Comparison of ENCODE assay signal across 15 mouse cellular contexts in the genomic region with DNA sequence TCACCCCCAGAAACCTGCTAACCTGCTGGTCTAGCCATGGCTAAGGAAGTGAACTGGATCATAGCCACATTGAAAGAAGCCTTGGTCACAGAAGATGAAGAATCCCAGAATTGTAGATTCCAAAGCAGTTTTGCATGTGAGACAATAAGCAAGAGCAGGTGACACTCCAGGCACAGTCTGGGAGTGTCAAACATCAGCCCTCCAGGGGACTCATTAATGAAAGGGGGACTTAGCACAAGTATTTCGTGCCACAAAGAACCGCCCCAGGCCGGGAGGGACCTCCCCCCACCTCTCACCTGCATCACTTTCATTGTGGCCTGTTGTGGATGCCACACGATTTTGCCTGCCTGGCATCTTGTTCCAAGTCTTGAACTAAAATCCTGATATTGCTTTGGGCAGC.
"Had no signal": no experiment of that assay in that cellular context is flagged by ENCODE, and none has a peak within 500 bp of the region (broad histone marks: within the 10 kb centered on the region; RNA-seq: fewer than 3 reads in every experiment).

No protein-coding gene starts in this region.

- H3K9me3 ChIP-seq: lung, embryonic 15.5 days; midbrain, embryonic 13.5 days; midbrain, embryonic 15.5 days; neural tube, embryonic 12.5 days; stomach, embryonic 15.5 days had no signal

- H3K27ac ChIP-seq: lung, embryonic 15.5 days; macrophage; midbrain, embryonic 13.5 days; midbrain, embryonic 15.5 days; neural tube, embryonic 12.5 days; stomach, embryonic 15.5 days; stomach, postnatal 0 days had no signal

- DNase-seq: liver, postnatal 0 days; lung, adult 2 months; lung, postnatal 14 days; lung, postnatal 36 days; right cerebral cortex, postnatal 14 days; thymus, adult 2 months; thymus, postnatal 25 days had no signal

- H3K9ac ChIP-seq: liver, postnatal 0 days; lung, embryonic 15.5 days; midbrain, embryonic 13.5 days; midbrain, embryonic 15.5 days; neural tube, embryonic 12.5 days; stomach, embryonic 15.5 days had no signal

- H3K4me1 ChIP-seq: lung, embryonic 15.5 days; stomach, embryonic 15.5 days had no signal

- H3K4me3 ChIP-seq: lung, embryonic 15.5 days; megakaryocyte, embryonic 14.5 days; midbrain, embryonic 13.5 days; midbrain, embryonic 15.5 days; neural tube, embryonic 12.5 days; stomach, embryonic 15.5 days had no signal

- H3K27me3 ChIP-seq: lung, embryonic 15.5 days; megakaryocyte, embryonic 14.5 days; midbrain, embryonic 13.5 days; midbrain, embryonic 15.5 days; neural tube, embryonic 12.5 days; stomach, embryonic 15.5 days had no signal

- H3K36me3 ChIP-seq: lung, embryonic 15.5 days; midbrain, embryonic 13.5 days; midbrain, embryonic 15.5 days; neural tube, embryonic 12.5 days; stomach, embryonic 15.5 days had no signal
